Mouse (Mus musculus): ENCODE data around the gene Cul1.
A peak's percentile ranks its signal among the peaks of the same experiment; 100 is the strongest.
"Not testable (repeated sequence)": the region's sequence is repeated elsewhere in the genome, so short reads cannot be mapped to it uniquely, and the experiment has no call there.

The Cul1 gene

GRCm38 (mm10) chr6:47453098-47453497 is at the start of gene Cul1:
Gene Cul1, plus strand, starts transcription at chr6:47453398.
- no peak for DNase-seq (ENCODE audit: extremely low spot score, low spot score)

- DNase-seq (ENCODE audit: extremely low spot score, low spot score) = no peak
These were observed 48.5 kb upstream of the Cul1 start for GRCm38 (mm10) chr6:47404419-47405382.

- DNase-seq (ENCODE audit: extremely low spot score, low spot score) = no peak
These were observed 40.2 kb upstream of the Cul1 start for GRCm38 (mm10) chr6:47412886-47413606.

- no peak for DNase-seq (ENCODE audit: extremely low spot score, low spot score)
These were observed 39.5 kb upstream of the Cul1 start for GRCm38 (mm10) chr6:47413656-47414055.

GRCm38 (mm10) chr6:47418691-47419090 is 34.5 kb upstream of the Cul1 start:
- DNase-seq (ENCODE audit: extremely low spot score, low spot score) = no peak

GRCm38 (mm10) chr6:47420156-47420555 is 33.0 kb upstream of the Cul1 start:
- no peak for DNase-seq (ENCODE audit: extremely low spot score, low spot score)

- no peak for DNase-seq (ENCODE audit: extremely low spot score, low spot score)
These were observed 32.0 kb upstream of the Cul1 start for GRCm38 (mm10) chr6:47421221-47421620.

GRCm38 (mm10) chr6:47426136-47426535 is 27.1 kb upstream of the Cul1 start:
- no peak for DNase-seq (ENCODE audit: extremely low spot score, low spot score)

GRCm38 (mm10) chr6:47426556-47426955 is 26.6 kb upstream of the Cul1 start:
- not testable (repeated sequence) for DNase-seq (ENCODE audit: extremely low spot score, low spot score)

GRCm38 (mm10) chr6:47432795-47433194 is 20.4 kb upstream of the Cul1 start:
- not testable (repeated sequence) for DNase-seq (ENCODE audit: extremely low spot score, low spot score)

- DNase-seq (ENCODE audit: extremely low spot score, low spot score) = no peak
These were observed 13.1 kb upstream of the Cul1 start for GRCm38 (mm10) chr6:47440080-47440479.

GRCm38 (mm10) chr6:47447658-47448057 is 5.5 kb upstream of the Cul1 start:
- no peak for DNase-seq (ENCODE audit: extremely low spot score, low spot score)

- peak; percentile 86 for DNase-seq (ENCODE audit: extremely low spot score, low spot score)
These were observed 428 bp downstream of the Cul1 start for GRCm38 (mm10) chr6:47453522-47454130.

GRCm38 (mm10) chr6:47454131-47454574 is 955 bp downstream of the Cul1 start:
- DNase-seq (ENCODE audit: extremely low spot score, low spot score) = peak; percentile 82

GRCm38 (mm10) chr6:47454575-47455571 is 1.7 kb downstream of the Cul1 start:
- DNase-seq (ENCODE audit: extremely low spot score, low spot score) = peak; percentile 84

- no peak for DNase-seq (ENCODE audit: extremely low spot score, low spot score)
These were observed 2.6 kb downstream of the Cul1 start for GRCm38 (mm10) chr6:47455843-47456242.

- DNase-seq (ENCODE audit: extremely low spot score, low spot score) = no peak
These were observed 3.7 kb downstream of the Cul1 start for GRCm38 (mm10) chr6:47456853-47457252.

GRCm38 (mm10) chr6:47465400-47465799 is 12.2 kb downstream of the Cul1 start:
- DNase-seq (ENCODE audit: extremely low spot score, low spot score) = no peak

GRCm38 (mm10) chr6:47466488-47466887 is 13.3 kb downstream of the Cul1 start:
- DNase-seq (ENCODE audit: extremely low spot score, low spot score) = no peak

- DNase-seq (ENCODE audit: extremely low spot score, low spot score) = no peak
These were observed 13.9 kb downstream of the Cul1 start for GRCm38 (mm10) chr6:47467058-47467457.

GRCm38 (mm10) chr6:47469760-47470159 is 16.6 kb downstream of the Cul1 start:
- DNase-seq (ENCODE audit: extremely low spot score, low spot score) = no peak
